Mouse (Mus musculus): ENCODE measurements at regions not wholly inside any gene's neighbourhood (a gene's known extent, or its start where the extent isn't known, plus 50 kb on each side); places are given as distances from the start of the nearest gene placed in this dataset.

DNA sequence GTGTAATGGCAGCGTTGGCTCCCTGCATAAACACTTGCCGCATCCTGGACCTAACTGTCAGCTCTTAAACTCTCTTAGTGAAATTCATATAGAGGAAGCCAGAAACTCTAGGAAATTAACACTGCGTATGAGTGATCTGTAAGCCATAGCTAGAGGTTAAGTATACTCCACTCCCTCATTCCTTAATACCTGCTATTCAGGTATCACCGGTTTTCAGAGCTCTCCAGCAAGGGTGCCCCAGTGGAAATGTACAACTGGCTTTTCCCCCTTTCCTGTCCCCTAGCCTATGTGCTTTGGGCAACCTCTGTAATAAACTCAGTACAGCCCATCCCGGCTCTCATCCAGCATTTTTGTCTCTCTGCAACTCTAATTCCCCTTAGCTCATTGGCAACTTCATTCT is 164.8 kb upstream of the Habp2 start:
- TF ChIP-seq CTCF (IDR thresholded peaks at IDR 0.05; ENCODE audit: low read depth): no peak
- TF ChIP-seq EP300 (IDR thresholded peaks at IDR 0.05; ENCODE audit: low read depth): no peak
